Mouse (Mus musculus) embryonic facial prominence, embryonic 15.5 days (tissue): Measurements from ENCODE around the gene Ropn1l. TPM values are rescaled to one million over a fixed set of nuclear protein-coding genes. Genes with fewer than 3 reads are reported as not detected.
A peak's percentile ranks its signal among the peaks of the same experiment; 100 is the strongest.

Experiments
- ATAC-seq: fragments of 200-750 bp; cut with Nextera tagmentation; 2 replicates; pipeline ENCODE4 v1.8.0; 2017; ENCODE audit warnings: low read depth, moderate TSS enrichment; ENCODE audit not compliant: insufficient number of reproducible peaks, low FRiP score, low TSS enrichment
- H3K27ac ChIP-seq: fragments of 300-500 bp; sonication (generic); replicated peaks from 2 replicates; pipeline ENCODE4 v1.5.1; 2015; ENCODE audit warnings: mild to moderate bottlenecking, inconsistent platforms
- H3K27me3 ChIP-seq: fragments of 300-500 bp; sonication (generic); 2 replicates; pipeline ENCODE4 v1.6.1; 2015; ENCODE audit warnings: inconsistent platforms
- H3K36me3 ChIP-seq: fragments of 300-500 bp; sonication (generic); 2 replicates; pipeline ENCODE4 v1.6.1; 2015; ENCODE audit warnings: mild to moderate bottlenecking, inconsistent platforms
- H3K4me1 ChIP-seq: fragments of 300-500 bp; sonication (generic); 2 replicates; pipeline ENCODE4 v1.6.1; 2015; ENCODE audit warnings: inconsistent platforms
- H3K4me2 ChIP-seq: fragments of 300-500 bp; sonication (generic); replicated peaks from 2 replicates; pipeline ENCODE4 v1.6.1; 2015; ENCODE audit warnings: mild to moderate bottlenecking, inconsistent platforms
- H3K4me3 ChIP-seq: fragments of 300-500 bp; sonication (generic); replicated peaks from 2 replicates; pipeline ENCODE4 v1.5.1; 2015; ENCODE audit warnings: mild to moderate bottlenecking, inconsistent platforms
- H3K9ac ChIP-seq: fragments of 300-500 bp; sonication (generic); 2 replicates; pipeline ENCODE4 v1.6.1; 2015; ENCODE audit warnings: inconsistent platforms
- H3K9me3 ChIP-seq: fragments of 300-500 bp; sonication (generic); replicated peaks from 2 replicates; pipeline ENCODE4 v1.6.1; 2016; ENCODE audit warnings: inconsistent platforms
- WGBS: fragments of 180-500 bp; shearing (Covaris S2); methylation state at CpG from one replicate; pipeline ENCODE4 v1.1.7; 2015; 5-methylcytosine and 5-hydroxymethylcytosine counted together
- polyA plus RNA-seq: library from polyadenylated mRNA; unstranded; fragments of >200 nt; fragmentation: Nextera tagmentation; extraction: Ambion mirVana; gene quantifications from 2 replicates; pipeline ENCODE4 v1.2.1, GENCODE M21; 2015

Ropn1l gene
- polyA plus RNA-seq, 1 experiment from 2014 or later = 5.8 TPM

DNA sequence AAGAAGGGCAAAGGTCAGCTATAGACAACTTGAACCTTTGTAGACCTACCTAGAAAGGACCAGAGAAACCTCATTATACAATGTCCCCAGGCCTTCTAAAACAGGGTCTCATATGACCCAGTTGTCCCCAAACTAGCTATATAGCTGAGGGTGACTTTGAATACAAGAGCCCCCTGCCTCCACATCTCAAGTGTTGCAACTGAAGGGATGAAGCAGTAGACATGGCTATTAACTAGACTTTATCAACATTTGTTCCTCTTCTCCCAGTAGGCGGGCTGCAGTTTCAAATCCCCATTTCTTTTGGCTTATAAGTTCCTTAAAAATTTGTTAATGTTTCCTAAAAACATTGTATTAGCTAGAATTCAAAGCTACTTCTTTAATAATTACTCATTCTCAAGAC, 13.2 kb upstream of the Ropn1l start:
- Histone ChIP-seq H3K4me3 (no peak overlapping the region), H3K4me1 (no peaks in the 10 kb centered on the region), H3K4me2 (no peak overlapping the region), H3K36me3 (peaks cover 80% of the 10 kb centered on the region), H3K9ac (no peak overlapping the region), H3K27me3 (no peaks in the 10 kb centered on the region), H3K9me3 (no peaks in the 10 kb centered on the region), H3K27ac (no peak overlapping the region)
- ATAC-seq = no peak
- 97% methylated on average over 1 of the region's 1 CpGs for WGBS

DNA sequence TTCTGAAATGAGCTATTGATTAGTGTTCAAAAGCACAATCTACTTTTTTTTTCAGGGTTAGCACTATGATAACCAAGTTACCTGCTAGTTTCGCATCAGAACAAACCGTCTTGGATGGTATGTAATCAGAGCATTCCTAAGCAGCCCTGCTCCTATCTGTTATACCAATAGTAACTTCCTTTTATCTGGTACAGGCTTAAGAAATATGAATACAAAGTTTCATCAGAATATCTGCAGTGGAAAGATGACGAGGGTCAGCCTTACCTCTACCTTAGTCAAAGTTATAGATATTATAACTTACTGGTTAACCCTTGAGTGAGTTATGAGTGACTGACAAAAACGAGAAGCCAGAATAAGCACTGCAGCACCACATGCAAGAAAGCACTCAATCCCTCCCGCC, 12.8 kb upstream of the Ropn1l start:
- H3K4me2 ChIP-seq = no peak overlapping the region
- H3K36me3 ChIP-seq = peaks cover 80% of the 10 kb centered on the region
- WGBS = 93% methylated on average over 5 of the region's 5 CpGs
- no peaks in the 10 kb centered on the region for H3K27me3 ChIP-seq
- H3K9ac ChIP-seq = no peak overlapping the region
- no peaks in the 10 kb centered on the region for H3K4me1 ChIP-seq
- H3K27ac ChIP-seq = no peak overlapping the region
- no peaks in the 10 kb centered on the region for H3K9me3 ChIP-seq
- no peak overlapping the region for H3K4me3 ChIP-seq
- ATAC-seq = no peak

DNA sequence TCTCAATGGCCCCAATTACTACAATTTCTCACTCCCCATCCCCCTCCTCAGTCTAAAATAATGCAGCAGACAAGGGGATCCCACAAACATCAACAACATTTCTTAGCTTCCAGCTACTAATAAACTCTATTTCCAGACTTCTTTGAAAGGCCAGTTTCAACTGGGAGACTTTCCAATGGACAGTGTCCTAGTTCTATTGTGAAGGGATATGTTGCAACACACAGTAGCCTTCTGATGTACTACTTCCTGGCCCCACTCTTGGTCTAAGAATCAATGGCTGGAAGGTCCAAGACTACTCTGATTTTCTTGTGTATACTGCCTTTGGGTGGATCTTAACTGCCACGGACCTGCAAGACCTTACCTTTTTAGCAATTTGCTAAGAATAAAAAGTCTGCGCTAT, 12.3 kb upstream of the Ropn1l start:
- Histone ChIP-seq H3K4me3 (no peak overlapping the region), H3K27me3 (no peaks in the 10 kb centered on the region), H3K4me2 (no peak overlapping the region), H3K4me1 (no peaks in the 10 kb centered on the region), H3K27ac (no peak overlapping the region), H3K36me3 (peaks cover 83% of the 10 kb centered on the region), H3K9me3 (no peaks in the 10 kb centered on the region), H3K9ac (no peak overlapping the region)
- WGBS = 91% methylated on average over 2 of the region's 2 CpGs
- no peak for ATAC-seq

- Histone ChIP-seq H3K9me3 (no peaks in the 10 kb centered on the region), H3K4me3 (no peak overlapping the region), H3K4me2 (no peak overlapping the region), H3K27me3 (no peaks in the 10 kb centered on the region), H3K9ac (no peak overlapping the region), H3K36me3 (peaks cover 77% of the 10 kb centered on the region), H3K4me1 (no peaks in the 10 kb centered on the region), H3K27ac (no peak overlapping the region)
- ATAC-seq = no peak
- 80% methylated on average over 2 of the region's 2 CpGs for WGBS
These were observed 7.0 kb upstream of the Ropn1l start for GRCm38 (mm10) chr15:31460571-31460970.

DNA sequence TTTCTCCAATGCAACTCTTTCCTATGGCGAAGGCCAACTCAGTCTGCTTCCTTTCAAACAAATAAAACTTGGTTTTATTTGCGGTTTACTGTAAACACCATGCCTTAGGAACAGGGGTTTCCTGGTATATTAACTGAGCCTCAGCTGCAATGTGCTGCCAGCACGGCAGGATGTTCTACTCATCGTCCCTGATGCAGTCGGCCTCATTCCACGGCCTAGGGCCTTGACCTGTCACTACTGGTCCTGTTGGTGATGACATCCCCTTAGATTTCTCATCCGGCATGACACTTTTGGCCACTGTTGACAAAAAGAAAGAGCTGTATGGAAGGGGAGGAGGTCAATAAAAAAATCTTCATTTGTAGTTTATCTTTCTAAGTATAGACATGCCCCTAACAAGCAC, 4.5 kb upstream of the Ropn1l start:
- peaks cover 53% of the 10 kb centered on the region for H3K36me3 ChIP-seq
- H3K9ac ChIP-seq = no peak overlapping the region
- WGBS = 82% methylated on average over 7 of the region's 7 CpGs
- 0 out of 2 replicates have a peak, but pooled peaks cover under 1% of the 10 kb centered on the region for H3K4me1 ChIP-seq
- no peak overlapping the region for H3K4me2 ChIP-seq
- H3K4me3 ChIP-seq = no peak overlapping the region
- H3K9me3 ChIP-seq = no peaks in the 10 kb centered on the region
- H3K27me3 ChIP-seq = no peaks in the 10 kb centered on the region
- no peak overlapping the region for H3K27ac ChIP-seq
- no peak for ATAC-seq

- peaks cover 11% of the 10 kb centered on the region for H3K4me1 ChIP-seq
- no peak for ATAC-seq
- H3K4me2 ChIP-seq = no peak overlapping the region
- no peak overlapping the region for H3K9ac ChIP-seq
- H3K27me3 ChIP-seq = no peaks in the 10 kb centered on the region
- no peaks in the 10 kb centered on the region for H3K9me3 ChIP-seq
- peaks cover 36% of the 10 kb centered on the region for H3K36me3 ChIP-seq
- H3K4me3 ChIP-seq = no peak overlapping the region
- WGBS = 85% methylated on average over 5 of the region's 5 CpGs
- H3K27ac ChIP-seq = no peak overlapping the region
These were observed 2.8 kb upstream of the Ropn1l start for GRCm38 (mm10) chr15:31456381-31456780.

DNA sequence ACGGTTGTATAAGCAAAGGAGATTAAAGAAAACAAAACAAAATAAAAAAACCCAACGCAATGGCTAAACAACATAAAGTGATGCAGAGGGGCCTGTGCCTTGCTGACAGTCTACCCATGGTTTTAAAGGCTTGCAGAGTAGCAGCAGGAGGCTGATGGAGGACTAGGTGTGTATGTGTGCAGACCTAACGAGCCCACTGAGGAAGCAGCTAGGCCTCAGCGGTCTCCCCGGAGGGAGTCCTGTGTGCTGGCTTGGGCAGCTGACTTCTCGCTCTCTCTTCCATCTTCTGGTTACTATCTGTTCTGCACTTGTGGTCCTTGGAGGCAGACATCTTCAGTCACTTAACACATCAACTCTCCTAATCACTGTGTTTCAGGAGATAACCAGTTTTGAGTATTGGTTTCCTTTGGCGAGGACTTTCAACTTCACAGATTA, 1.3 kb upstream of the Ropn1l start:
- no peak overlapping the region for H3K9ac ChIP-seq

DNA sequence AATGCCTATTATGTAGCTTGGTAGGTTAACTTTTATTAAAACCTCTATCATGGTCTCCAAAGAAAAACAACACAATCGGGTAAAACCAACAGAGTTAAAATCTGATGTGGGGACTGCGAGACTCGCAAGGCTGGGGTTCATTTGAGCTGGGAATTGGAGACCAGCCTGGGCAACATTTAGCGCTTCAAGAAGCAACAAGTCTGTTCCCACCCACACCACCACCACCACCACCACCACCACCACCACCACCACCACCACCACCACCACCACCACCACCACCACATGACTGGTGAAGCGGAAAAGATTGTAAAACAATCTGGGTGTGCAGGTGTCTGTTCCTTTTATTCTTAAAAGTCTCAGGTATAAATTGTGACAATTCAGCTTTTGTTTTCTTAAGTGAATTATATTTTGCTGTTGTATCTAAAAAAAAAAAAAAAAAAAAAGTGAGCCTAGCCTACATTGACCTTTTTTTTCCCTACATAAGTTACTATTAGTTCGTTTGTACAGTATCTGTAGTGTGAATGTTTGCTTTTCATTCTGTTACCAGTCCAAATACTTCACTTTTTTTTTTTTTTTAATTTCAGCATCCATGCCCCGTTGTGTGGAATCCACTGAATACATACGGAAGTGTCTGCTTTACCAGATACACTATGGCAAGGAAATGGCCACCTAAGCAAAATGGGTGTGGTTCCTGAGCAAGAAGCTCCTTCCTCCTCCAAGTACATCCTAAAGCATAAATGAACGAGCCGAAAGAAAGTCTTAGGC, 741 bp upstream of the Ropn1l start:
- ATAC-seq = no peak
- peak overlapping the region; percentile 77 for H3K27ac ChIP-seq
- WGBS = 49% methylated on average over 10 of the region's 10 CpGs
- no peaks in the 10 kb centered on the region for H3K27me3 ChIP-seq
- H3K9me3 ChIP-seq = no peaks in the 10 kb centered on the region
- H3K4me2 ChIP-seq = peak overlapping the region; percentile 87
- no peak overlapping the region for H3K9ac ChIP-seq
- peak overlapping the region; percentile 70 for H3K4me3 ChIP-seq
- H3K4me1 ChIP-seq = peaks cover 11% of the 10 kb centered on the region
- H3K36me3 ChIP-seq = peaks cover 15% of the 10 kb centered on the region

More for the DNA sequence above, 1.3 kb upstream of the Ropn1l start:
- peaks cover 21% of the 10 kb centered on the region for H3K36me3 ChIP-seq
- WGBS = 70% methylated on average over 7 of the region's 7 CpGs
- H3K27me3 ChIP-seq = no peaks in the 10 kb centered on the region
- H3K4me1 ChIP-seq = peaks cover 11% of the 10 kb centered on the region
- no peaks in the 10 kb centered on the region for H3K9me3 ChIP-seq
- no peak for ATAC-seq
- 0 out of 2 replicates have a peak overlapping the region, but pooled peaks have one; percentile 11 for H3K27ac ChIP-seq
- no peak overlapping the region for H3K4me2 ChIP-seq
- no peak overlapping the region for H3K4me3 ChIP-seq

DNA sequence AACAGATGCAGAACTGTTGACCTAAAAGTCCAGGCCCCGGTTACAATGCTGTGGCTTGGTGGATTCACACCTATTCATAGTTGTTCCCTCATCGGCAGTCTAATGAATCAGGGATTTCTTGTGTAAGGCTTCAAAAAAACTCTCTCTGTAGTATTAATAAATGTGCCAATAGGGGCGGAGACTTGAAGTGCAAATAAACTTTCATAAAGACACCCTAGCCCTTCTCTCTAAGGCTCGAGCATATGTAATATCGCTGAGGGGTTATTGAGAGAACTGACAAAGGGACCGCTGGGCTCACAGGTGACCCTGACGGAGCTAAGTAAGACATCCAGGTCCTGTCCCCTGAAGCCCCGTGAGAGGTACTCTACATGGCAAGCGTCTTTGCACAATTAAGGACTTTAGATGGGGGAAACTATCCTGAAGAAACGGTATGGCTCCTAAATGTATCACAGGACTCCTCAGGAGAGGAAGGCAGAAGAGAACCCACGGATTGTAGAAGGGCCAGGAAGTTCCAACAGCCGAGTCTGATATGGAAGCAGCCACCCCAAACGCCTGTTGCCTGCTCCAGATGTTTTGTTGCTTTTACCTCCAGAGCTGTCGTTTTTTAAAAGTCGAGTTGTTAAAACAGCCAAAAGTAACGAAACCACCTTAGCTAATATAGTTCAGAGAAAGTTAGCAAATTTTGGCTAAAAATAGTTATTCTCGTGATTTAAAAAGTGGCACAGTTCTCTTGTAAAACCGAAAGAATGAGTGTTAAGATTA, 1.0 kb downstream of the Ropn1l start:
- H3K9me3 ChIP-seq = no peaks in the 10 kb centered on the region
- no peak overlapping the region for H3K9ac ChIP-seq
- H3K4me2 ChIP-seq = peak overlapping the region; percentile 87
- peak overlapping the region; percentile 70 for H3K4me3 ChIP-seq
- H3K4me1 ChIP-seq = peaks cover 11% of the 10 kb centered on the region
- no peaks in the 10 kb centered on the region for H3K36me3 ChIP-seq
- H3K27me3 ChIP-seq = no peaks in the 10 kb centered on the region
- ATAC-seq = no peak
- 44% methylated on average over 18 of the region's 18 CpGs for WGBS
- H3K27ac ChIP-seq = no peak overlapping the region

DNA sequence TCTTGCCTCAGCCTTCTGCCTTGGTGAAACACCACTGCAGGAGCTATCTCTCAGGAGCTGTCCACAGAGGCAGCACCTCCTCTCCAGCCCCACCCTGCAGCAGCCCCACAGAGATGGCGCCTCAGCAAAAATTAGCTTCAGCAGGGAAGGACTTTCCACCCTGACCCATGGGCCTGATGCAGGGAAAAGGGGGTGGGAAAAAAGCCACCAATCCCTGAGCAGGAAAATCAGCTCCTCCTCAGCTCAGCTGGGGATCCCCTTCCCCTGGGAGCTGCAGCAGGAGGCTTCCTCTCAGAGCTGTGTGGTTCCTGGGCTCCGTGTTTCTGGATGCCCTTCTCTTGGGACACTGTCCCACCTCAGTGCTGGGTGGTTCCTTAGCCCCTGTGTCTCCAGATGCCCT, 3.8 kb downstream of the Ropn1l start:
- H3K4me2 ChIP-seq = no peak overlapping the region
- H3K9ac ChIP-seq = no peak overlapping the region
- no peak for ATAC-seq
- H3K27me3 ChIP-seq = no peaks in the 10 kb centered on the region
- H3K36me3 ChIP-seq = no peaks in the 10 kb centered on the region
- no peak overlapping the region for H3K27ac ChIP-seq
- H3K4me3 ChIP-seq = no peak overlapping the region
- 13% methylated on average over 2 of the region's 2 CpGs for WGBS
- H3K4me1 ChIP-seq = peaks cover 14% of the 10 kb centered on the region
- no peaks in the 10 kb centered on the region for H3K9me3 ChIP-seq

DNA sequence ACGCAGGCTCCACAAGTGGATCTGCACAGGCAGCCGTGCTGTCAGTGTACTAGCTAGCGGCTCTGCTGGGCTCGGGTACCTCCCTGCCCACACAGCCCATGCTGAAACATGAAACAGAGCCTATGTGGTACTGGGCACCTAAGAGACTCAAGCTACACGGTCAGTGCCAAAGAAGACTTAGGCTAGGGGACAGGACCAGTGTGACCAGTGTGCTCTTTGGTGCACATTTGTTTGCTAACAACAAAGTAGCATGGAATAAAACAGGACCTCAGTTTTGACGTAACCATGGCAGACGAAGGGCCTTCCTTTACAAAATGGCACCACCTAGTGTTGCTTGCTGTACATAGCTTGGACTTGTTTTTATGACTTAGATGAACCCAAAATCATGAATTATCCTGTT, 6.4 kb downstream of the Ropn1l start:
- ATAC-seq = no peak
- H3K36me3 ChIP-seq = no peaks in the 10 kb centered on the region
- H3K4me3 ChIP-seq = no peak overlapping the region
- no peak overlapping the region for H3K27ac ChIP-seq
- 35% methylated on average over 7 of the region's 7 CpGs for WGBS
- H3K9ac ChIP-seq = no peak overlapping the region
- H3K4me1 ChIP-seq = peaks cover 6% of the 10 kb centered on the region; the same call in 1 of the 2 replicates
- 0 out of 2 replicates have a peak overlapping the region, but pooled peaks have one; percentile 29 for H3K4me2 ChIP-seq
- no peaks in the 10 kb centered on the region for H3K27me3 ChIP-seq
- no peaks in the 10 kb centered on the region for H3K9me3 ChIP-seq
